Mouse (Mus musculus) gastrocnemius, adult 8-10 months (tissue): Measurements from ENCODE around the gene Gm10037. TPM values are rescaled to one million over a fixed set of nuclear protein-coding genes. Genes with fewer than 3 reads are reported as not detected.
"Not testable (repeated sequence)": the region's sequence is repeated elsewhere in the genome, so short reads cannot be mapped to it uniquely, and the experiment has no call there.

Experiments
- DNase-seq, 2 experiments: peaks; one replicate each; pipeline ENCODE4 v3.0.0; 2022; ENCODE audit warnings: low spot score in 2 of 2
- total RNA-seq, 4 experiments: library from RNA; stranded (reverse); gene quantifications; 2 replicates each; pipeline ENCODE4 v1.2.4; 2022

Gm10037 gene
- total RNA-seq, 4 experiments from 2014 or later: 0.59 to 2.0 (median 1.4) TPM

GRCm38 (mm10) chr13:67876049-67876698 is 45.3 kb downstream of the Gm10037 start:
- not testable (repeated sequence) for DNase-seq

GRCm38 (mm10) chr13:67876699-67877254 is 45.9 kb downstream of the Gm10037 start:
- no peak for DNase-seq

GRCm38 (mm10) chr13:67883966-67884365 is 53.1 kb downstream of the Gm10037 start:
- DNase-seq: no peak

Other genes with a start within 250 kb of the Gm10037 start
- 1 to 10 TPM; 2.4 to 3.6 (median 3.3) TPM for gene Zfp729b, start 221.4 kb upstream of the Gm10037 start, total RNA-seq
- 1 to 10 TPM in 1 of 4 experiments, under 1 TPM in 3; 0.64 to 1.5 (median 0.87) TPM for gene Gm49345, start 193.3 kb upstream of the Gm10037 start, total RNA-seq
- 1 to 10 TPM; 2.1 to 3.6 (median 2.7) TPM for gene Zfp729a, start 193.3 kb upstream of the Gm10037 start, total RNA-seq
- 1 to 10 TPM; 3.1 to 4.8 (median 3.6) TPM for gene Zfp738, start 144.0 kb upstream of the Gm10037 start, total RNA-seq
- 1 to 10 TPM; 5.6 to 6.2 (median 5.6) TPM for gene Zfp65, start 101.9 kb upstream of the Gm10037 start, total RNA-seq
- gene Zfp85, start 75.9 kb upstream of the Gm10037 start, total RNA-seq: 1 to 10 TPM; 2.3 to 3.3 (median 2.9) TPM
- 1 to 10 TPM; 3.7 to 5.5 (median 4.4) TPM for gene Zfp493, start 51.4 kb upstream of the Gm10037 start, total RNA-seq
- gene Zfp273, start 17.4 kb upstream of the Gm10037 start, total RNA-seq: 1 to 10 TPM; 1.3 to 2.0 (median 1.6) TPM
- not detected for gene BC048507, start 32.2 kb downstream of the Gm10037 start, total RNA-seq